Mouse (Mus musculus) neural tube, embryonic 13.5 days (tissue): ENCODE data around the gene Socs5. TPM values are rescaled to one million over a fixed set of nuclear protein-coding genes. Genes with fewer than 3 reads are reported as not detected.

ENCODE experiments used
- ATAC-seq: fragments of 200-750 bp; cut with Nextera tagmentation; 2 replicates; pipeline ENCODE4 v1.8.0; 2017; ENCODE audit warnings: low read depth, mild to moderate bottlenecking, moderate TSS enrichment, moderate library complexity
- H3K27ac ChIP-seq: fragments of 300-500 bp; sonication (generic); replicated peaks from 2 replicates; pipeline ENCODE4 v1.5.1; 2015; ENCODE audit warnings: moderate library complexity, mild to moderate bottlenecking, inconsistent platforms
- H3K27me3 ChIP-seq: fragments of 300-500 bp; sonication (generic); 2 replicates; pipeline ENCODE4 v1.6.1; 2015; ENCODE audit warnings: mild to moderate bottlenecking, inconsistent platforms
- H3K36me3 ChIP-seq: fragments of 300-500 bp; sonication (generic); 2 replicates; pipeline ENCODE4 v1.6.1; 2015; ENCODE audit warnings: mild to moderate bottlenecking, inconsistent platforms
- H3K4me1 ChIP-seq: fragments of 300-500 bp; sonication (generic); replicated peaks from 2 replicates; pipeline ENCODE4 v1.6.1; 2015; ENCODE audit warnings: inconsistent platforms
- H3K4me2 ChIP-seq: fragments of 300-500 bp; sonication (generic); 2 replicates; pipeline ENCODE4 v1.6.1; 2015; ENCODE audit warnings: inconsistent platforms, mild to moderate bottlenecking, moderate library complexity
- H3K4me3 ChIP-seq: fragments of 300-500 bp; sonication (generic); 2 replicates; pipeline ENCODE4 v1.5.1; 2015; ENCODE audit warnings: mild to moderate bottlenecking, inconsistent platforms
- H3K9ac ChIP-seq: fragments of 300-500 bp; sonication (generic); 2 replicates; pipeline ENCODE4 v1.6.1; 2015; ENCODE audit warnings: moderate library complexity, mild to moderate bottlenecking, inconsistent platforms
- H3K9me3 ChIP-seq: fragments of 300-500 bp; sonication (generic); 2 replicates; pipeline ENCODE4 v1.6.1; 2016; ENCODE audit warnings: inconsistent platforms
- WGBS: fragments of 180-500 bp; shearing (Covaris S2); methylation state at CpG from one replicate; pipeline ENCODE4 v1.1.7; 2015; 5-methylcytosine and 5-hydroxymethylcytosine counted together
- polyA plus RNA-seq: library from polyadenylated mRNA; unstranded; fragments of >200 nt; fragmentation: Nextera tagmentation; extraction: Ambion mirVana; gene quantifications from 2 replicates; pipeline ENCODE4 v1.2.1, GENCODE M21; 2015

The Socs5 gene
- polyA plus RNA-seq, 1 experiment from 2014 or later: 15.7 TPM

DNA sequence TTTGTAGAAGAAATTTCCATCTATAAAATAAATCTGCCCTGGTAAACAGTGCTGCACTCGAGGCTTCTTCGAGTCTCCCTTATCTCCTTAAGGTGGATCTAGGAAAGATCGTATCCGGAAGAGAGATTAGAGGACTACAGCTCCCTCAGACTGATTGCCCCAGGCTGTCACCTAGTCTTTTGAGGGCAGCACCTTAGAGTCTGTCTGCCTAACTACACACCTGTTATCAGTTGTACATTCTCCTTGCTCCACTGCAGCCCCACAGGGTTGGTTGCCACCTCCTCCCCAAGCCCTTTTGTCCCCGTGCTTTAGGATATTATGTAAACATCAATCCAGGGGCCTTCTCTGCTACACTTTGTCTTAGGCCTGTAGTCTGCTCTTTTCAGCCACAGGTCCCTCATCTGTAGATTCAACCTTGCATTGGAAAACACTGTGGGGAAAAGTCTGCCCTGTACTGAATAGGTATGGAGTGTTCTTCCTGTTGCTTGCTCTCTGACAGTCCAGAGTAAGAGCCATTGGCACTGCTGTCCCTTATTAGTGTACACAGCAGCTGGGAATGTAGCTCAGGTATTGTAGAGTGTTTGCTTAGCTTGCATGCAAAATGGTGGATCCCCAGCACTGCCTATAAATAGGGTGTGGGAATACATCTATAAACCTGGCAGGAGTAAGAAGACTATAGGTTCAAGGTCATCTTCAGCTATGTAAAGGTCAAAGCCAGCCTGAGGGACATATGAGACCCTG is 5.5 kb downstream of the Socs5 start:
- no peaks in the 10 kb centered on the region for H3K36me3 ChIP-seq
- H3K4me2 ChIP-seq: no peak overlapping the region
- peaks cover 40% of the 10 kb centered on the region for H3K4me1 ChIP-seq
- no peak for ATAC-seq
- H3K27ac ChIP-seq: no peak overlapping the region
- H3K9me3 ChIP-seq: no peaks in the 10 kb centered on the region
- no peak overlapping the region for H3K9ac ChIP-seq
- no peaks in the 10 kb centered on the region for H3K27me3 ChIP-seq
- WGBS: 81% methylated on average over 5 of the region's 5 CpGs
- no peak overlapping the region for H3K4me3 ChIP-seq

DNA sequence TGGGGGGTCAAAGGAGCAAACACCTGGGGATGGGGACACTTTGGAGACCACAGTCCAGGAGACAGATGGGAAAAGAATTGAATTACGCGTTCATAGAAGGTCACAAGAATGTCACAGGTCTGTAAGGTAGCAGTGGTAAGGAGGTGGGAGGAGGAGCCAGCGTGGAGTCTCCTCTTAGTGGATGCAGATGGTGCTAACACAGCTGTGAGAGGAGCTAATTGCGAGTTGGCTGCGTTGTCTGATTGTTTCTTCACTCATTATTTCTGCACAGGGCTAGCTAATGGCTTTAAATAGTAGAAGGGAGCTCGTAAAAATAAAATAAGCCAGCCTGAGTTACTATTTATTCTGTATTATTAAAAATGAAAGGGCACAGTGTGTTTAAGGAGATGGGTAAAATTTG is 8.1 kb downstream of the Socs5 start:
- WGBS: 41% methylated on average over 6 of the region's 6 CpGs
- no peaks in the 10 kb centered on the region for H3K36me3 ChIP-seq
- ATAC-seq: peak; percentile 73
- H3K4me1 ChIP-seq: peaks cover 17% of the 10 kb centered on the region
- no peaks in the 10 kb centered on the region for H3K27me3 ChIP-seq
- H3K27ac ChIP-seq: peak overlapping the region; percentile 68
- H3K9me3 ChIP-seq: no peaks in the 10 kb centered on the region
- no peak overlapping the region for H3K4me3 ChIP-seq
- no peak overlapping the region for H3K4me2 ChIP-seq
- no peak overlapping the region for H3K9ac ChIP-seq

DNA sequence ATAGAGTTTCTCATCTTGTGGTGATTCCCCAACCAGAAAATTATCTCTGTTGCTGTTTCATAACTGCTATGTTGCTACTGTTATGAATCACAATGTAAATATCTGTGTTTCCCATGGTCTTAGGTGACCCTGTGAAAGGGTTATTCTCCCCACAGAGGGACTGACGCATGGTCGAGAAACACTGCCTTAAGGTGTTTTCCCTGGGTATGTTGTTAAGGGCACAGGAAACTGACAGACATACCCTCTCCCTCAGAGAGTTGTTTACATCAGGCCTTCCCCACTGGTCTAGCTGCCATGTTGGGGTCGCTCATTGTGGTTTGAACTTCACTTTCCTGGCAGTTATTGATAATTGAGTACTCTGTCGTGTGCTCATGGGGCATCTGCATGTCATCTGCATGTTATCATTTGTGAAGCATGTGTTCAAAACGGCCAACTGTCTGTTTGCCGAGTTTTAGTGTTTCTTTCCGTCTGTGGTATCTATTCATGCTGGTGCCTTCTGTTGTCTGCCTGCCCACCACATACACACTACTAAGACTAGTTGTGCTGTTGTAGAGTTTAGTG is 11.6 kb downstream of the Socs5 start:
- WGBS: 84% methylated on average over 7 of the region's 7 CpGs
- Histone ChIP-seq H3K36me3 (peaks cover 7% of the 10 kb centered on the region; the same call in 1 of the 2 replicates), H3K9me3 (no peaks in the 10 kb centered on the region), H3K4me2 (no peak overlapping the region), H3K4me1 (peaks cover 18% of the 10 kb centered on the region), H3K27ac (no peak overlapping the region), H3K9ac (no peak overlapping the region), H3K4me3 (no peak overlapping the region), H3K27me3 (no peaks in the 10 kb centered on the region)
- no peak for ATAC-seq

DNA sequence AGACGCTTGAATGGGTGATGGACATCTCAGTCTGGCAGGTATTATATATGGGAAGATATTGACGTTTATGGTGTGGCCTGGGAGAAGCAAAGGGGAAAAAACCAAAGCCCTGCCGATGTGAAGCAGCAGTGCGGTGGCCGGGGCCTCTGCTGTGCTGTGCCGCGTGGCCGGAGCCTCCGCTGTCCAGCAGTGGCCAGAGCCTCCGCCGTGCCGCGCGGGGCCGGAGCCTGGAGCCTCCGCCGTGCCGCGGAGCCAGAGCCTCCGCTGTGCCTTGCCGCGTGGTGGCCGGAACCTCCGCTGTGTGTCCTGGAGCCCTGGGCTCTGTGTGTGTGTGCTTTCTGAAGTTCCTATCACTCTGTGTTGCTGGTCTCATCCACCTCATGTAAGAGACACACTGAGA is 17.9 kb downstream of the Socs5 start:
- no peak overlapping the region for H3K27ac ChIP-seq
- peak overlapping the region; percentile 16 for H3K4me3 ChIP-seq
- ATAC-seq: no peak
- 59% methylated on average over 19 of the region's 24 CpGs for WGBS
- H3K4me2 ChIP-seq: peak overlapping the region; percentile 48
- no peaks in the 10 kb centered on the region for H3K9me3 ChIP-seq
- H3K9ac ChIP-seq: peak overlapping the region; percentile 52; the same call in 1 of the 2 replicates
- peaks cover 11% of the 10 kb centered on the region; the same call in 1 of the 2 replicates for H3K4me1 ChIP-seq
- no peaks in the 10 kb centered on the region for H3K27me3 ChIP-seq
- H3K36me3 ChIP-seq: peaks cover 18% of the 10 kb centered on the region

DNA sequence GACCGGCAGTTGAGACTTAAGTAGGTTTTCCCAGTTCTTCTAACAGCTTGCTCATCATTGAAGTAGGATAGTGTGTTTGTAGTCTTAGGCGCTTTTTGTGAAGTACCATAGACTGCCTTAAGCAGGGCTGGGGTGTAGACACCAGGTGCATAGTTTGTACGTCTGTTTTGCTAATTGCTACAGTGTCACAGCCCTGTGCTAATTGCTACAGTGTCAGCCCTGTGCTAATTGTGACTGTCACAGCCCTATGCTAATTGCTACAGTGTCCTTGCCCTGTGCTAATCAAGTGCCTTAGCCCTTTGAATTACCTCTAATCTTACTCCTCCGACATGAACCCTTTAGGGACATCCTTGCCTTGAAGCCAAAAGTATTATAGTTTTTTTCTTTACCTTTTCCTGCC is 24.8 kb downstream of the Socs5 start:
- Histone ChIP-seq H3K4me1 (no peaks in the 10 kb centered on the region), H3K9me3 (no peaks in the 10 kb centered on the region), H3K4me3 (no peak overlapping the region), H3K36me3 (peaks cover 28% of the 10 kb centered on the region), H3K27me3 (no peaks in the 10 kb centered on the region), H3K9ac (no peak overlapping the region), H3K27ac (no peak overlapping the region), H3K4me2 (no peak overlapping the region)
- 63% methylated on average over 4 of the region's 4 CpGs for WGBS
- ATAC-seq: no peak

DNA sequence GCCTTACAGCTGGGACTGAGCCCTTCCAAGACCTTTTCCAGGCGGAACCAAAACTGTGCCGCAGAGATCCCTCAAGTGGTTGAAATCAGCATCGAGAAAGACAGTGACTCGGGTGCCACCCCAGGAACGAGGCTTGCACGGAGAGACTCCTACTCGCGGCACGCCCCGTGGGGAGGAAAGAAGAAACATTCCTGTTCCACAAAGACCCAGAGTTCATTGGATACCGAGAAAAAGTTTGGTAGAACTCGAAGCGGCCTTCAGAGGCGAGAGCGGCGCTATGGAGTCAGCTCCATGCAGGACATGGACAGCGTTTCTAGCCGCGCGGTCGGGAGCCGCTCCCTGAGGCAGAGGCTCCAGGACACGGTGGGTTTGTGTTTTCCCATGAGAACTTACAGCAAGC is 26.3 kb downstream of the Socs5 start:
- Histone ChIP-seq H3K27ac (no peak overlapping the region), H3K4me3 (no peak overlapping the region), H3K9me3 (no peaks in the 10 kb centered on the region), H3K27me3 (no peaks in the 10 kb centered on the region), H3K9ac (no peak overlapping the region), H3K4me2 (no peak overlapping the region), H3K36me3 (peaks cover 28% of the 10 kb centered on the region), H3K4me1 (no peaks in the 10 kb centered on the region)
- 79% methylated on average over 23 of the region's 23 CpGs for WGBS
- ATAC-seq: no peak

DNA sequence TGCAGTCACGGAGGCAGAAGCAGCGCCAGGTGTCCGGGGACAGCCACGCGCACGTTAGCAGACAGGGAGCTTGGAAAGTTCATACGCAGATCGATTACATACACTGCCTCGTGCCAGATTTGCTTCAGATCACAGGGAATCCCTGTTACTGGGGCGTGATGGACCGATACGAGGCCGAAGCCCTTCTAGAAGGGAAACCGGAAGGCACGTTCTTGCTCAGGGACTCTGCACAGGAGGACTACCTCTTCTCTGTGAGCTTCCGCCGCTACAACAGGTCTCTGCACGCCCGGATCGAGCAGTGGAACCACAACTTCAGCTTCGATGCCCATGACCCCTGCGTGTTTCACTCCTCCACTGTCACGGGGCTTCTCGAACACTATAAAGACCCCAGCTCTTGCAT is 27.2 kb downstream of the Socs5 start:
- no peak overlapping the region for H3K27ac ChIP-seq
- H3K27me3 ChIP-seq: no peaks in the 10 kb centered on the region
- no peak for ATAC-seq
- H3K4me1 ChIP-seq: no peaks in the 10 kb centered on the region
- no peak overlapping the region for H3K4me3 ChIP-seq
- no peaks in the 10 kb centered on the region for H3K9me3 ChIP-seq
- peaks cover 28% of the 10 kb centered on the region for H3K36me3 ChIP-seq
- 89% methylated on average over 24 of the region's 24 CpGs for WGBS
- no peak overlapping the region for H3K9ac ChIP-seq
- no peak overlapping the region for H3K4me2 ChIP-seq

DNA sequence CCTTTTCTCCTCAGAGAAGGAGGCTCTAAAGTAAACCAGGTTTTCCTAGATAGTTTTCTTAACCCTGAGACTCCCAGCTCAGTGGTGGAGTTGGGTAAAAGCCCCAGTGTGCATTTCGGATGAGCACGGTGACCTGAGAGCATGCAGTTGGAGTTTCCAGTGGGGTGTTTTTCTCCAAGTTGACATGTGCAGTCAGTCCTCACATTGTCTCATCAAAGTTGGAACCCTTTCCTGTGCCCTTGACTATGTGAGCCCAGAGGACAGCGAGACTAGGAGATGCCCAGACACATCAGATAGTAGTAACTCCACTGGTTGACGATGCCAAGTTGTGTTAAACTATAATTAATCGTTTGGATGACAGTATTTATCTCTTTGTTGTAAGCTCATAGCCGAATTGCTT is 28.3 kb downstream of the Socs5 start:
- WGBS: 96% methylated on average over 6 of the region's 6 CpGs
- ATAC-seq: no peak
- H3K9me3 ChIP-seq: no peaks in the 10 kb centered on the region
- H3K36me3 ChIP-seq: peaks cover 28% of the 10 kb centered on the region
- no peak overlapping the region for H3K27ac ChIP-seq
- H3K4me3 ChIP-seq: no peak overlapping the region
- no peak overlapping the region for H3K9ac ChIP-seq
- H3K27me3 ChIP-seq: no peaks in the 10 kb centered on the region
- no peak overlapping the region for H3K4me2 ChIP-seq
- no peaks in the 10 kb centered on the region for H3K4me1 ChIP-seq

DNA sequence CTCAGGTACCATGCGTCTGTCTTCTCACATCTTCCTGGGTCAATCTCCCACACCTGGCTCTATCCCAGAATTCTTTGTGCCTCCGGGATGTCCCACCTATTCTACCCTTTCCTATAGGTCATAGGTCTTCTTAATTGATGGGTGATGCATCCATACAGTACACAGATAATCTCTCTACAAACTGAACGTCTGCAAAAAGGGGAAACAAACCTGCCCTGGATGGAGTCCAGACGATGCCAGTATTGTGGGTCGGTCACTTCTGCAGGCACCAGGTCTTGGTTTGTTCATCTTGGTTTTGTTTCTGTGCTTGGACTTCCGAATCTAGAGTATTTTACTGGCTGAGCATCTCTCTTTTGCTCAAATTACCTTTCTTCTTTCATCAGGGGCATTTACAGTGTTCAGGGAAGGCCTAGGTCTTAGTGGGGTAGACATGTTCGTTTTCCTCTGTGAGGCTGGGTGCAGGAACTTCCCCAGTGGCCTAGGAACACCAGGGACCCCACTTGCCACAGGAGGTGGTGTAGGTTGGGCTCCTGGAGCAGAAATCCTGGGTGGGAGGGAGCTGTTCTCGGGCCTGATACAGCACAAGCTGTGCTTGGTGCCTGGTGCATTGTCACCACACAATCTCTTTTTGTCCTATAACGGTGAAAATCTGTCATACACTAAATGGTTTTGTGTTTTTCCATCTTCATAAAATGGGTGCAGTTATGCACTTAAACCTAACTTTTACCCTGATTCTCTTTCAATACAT is 33.9 kb downstream of the Socs5 start:
- Histone ChIP-seq H3K4me3 (no peak overlapping the region), H3K9ac (no peak overlapping the region), H3K9me3 (no peaks in the 10 kb centered on the region), H3K4me2 (no peak overlapping the region), H3K27ac (no peak overlapping the region), H3K36me3 (no peaks in the 10 kb centered on the region), H3K4me1 (no peaks in the 10 kb centered on the region), H3K27me3 (no peaks in the 10 kb centered on the region)
- WGBS: 91% methylated on average over 9 of the region's 9 CpGs
- no peak for ATAC-seq

DNA sequence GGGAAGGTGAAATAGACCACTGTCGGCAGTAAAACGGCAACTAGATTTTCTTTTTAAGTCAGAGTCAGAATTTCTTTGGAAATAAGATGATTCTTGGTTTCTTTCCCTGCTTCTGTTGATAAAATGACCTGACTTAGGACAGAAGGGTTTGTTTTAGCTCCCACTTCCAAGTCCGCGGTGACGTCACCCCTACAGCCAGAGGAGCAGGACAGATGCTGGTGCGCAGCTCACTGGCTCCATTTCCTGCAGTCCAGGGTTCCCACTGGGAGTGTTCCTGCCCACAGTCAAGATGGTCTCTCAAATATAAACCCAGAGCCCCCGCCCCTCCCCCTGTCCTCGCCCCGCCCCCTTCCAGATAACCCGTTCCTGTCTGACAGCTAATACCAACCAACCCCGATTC is 34.8 kb downstream of the Socs5 start:
- Histone ChIP-seq H3K9me3 (no peaks in the 10 kb centered on the region), H3K4me2 (0 out of 2 replicates have a peak overlapping the region, but pooled peaks have one; percentile 7), H3K9ac (no peak overlapping the region), H3K36me3 (no peaks in the 10 kb centered on the region), H3K4me1 (no peaks in the 10 kb centered on the region), H3K4me3 (no peak overlapping the region), H3K27me3 (no peaks in the 10 kb centered on the region), H3K27ac (no peak overlapping the region)
- 56% methylated on average over 11 of the region's 11 CpGs for WGBS
- ATAC-seq: no peak

DNA sequence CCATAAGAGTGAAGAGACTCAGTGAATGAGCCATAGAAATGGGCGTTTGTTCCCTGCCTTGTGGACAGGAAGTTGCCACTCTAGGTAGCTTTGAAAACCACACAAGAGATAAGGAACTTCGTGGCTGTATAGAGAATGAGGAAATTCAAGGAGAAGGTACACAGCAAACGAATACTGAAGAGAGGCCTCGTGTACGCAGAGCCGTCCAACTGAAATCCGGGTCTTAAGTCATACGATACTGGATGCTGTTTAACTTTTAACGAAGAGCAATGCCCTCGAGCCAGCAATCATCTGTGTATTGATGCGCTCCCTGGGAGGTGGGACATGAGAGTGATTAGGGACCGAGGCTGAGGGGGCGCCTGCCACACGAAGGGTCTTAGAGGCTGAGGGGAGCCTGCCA is 35.7 kb downstream of the Socs5 start:
- Histone ChIP-seq H3K27ac (no peak overlapping the region), H3K4me1 (no peaks in the 10 kb centered on the region), H3K4me2 (no peak overlapping the region), H3K9ac (no peak overlapping the region), H3K9me3 (no peaks in the 10 kb centered on the region), H3K4me3 (no peak overlapping the region), H3K36me3 (no peaks in the 10 kb centered on the region), H3K27me3 (no peaks in the 10 kb centered on the region)
- WGBS: 67% methylated on average over 14 of the region's 14 CpGs
- ATAC-seq: no peak

DNA sequence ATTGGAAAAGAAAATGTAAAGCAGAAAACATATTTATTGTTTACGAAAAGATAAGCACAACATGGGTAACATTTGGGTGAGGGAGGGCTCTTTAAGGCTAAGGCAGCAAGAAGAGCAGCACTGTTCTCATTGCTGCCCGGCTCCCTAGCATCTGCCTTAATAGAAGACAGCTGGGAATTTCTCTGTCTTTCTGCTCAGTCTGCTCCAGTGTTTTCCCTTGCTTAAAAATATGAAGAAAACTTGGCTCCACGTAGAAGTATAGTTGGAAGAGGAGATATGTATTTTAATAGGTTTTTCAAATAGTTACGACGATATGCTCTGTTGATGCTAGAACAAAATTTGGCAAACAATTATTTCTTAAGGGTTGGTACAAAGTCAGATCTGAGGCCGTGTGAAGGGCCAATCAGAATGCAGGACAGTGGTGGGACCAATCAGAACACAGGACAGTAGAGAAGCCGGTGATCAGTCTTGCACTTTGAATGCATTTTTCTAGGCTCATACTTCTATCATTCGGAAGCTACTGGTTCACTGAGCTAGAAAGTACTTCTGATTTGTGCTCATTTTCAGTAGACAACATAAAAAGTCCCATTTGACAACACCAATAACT is 39.0 kb downstream of the Socs5 start:
- H3K4me2 ChIP-seq: no peak overlapping the region
- H3K4me3 ChIP-seq: no peak overlapping the region
- 84% methylated on average over 8 of the region's 8 CpGs for WGBS
- H3K4me1 ChIP-seq: no peaks in the 10 kb centered on the region
- H3K9ac ChIP-seq: no peak overlapping the region
- H3K36me3 ChIP-seq: no peaks in the 10 kb centered on the region
- no peaks in the 10 kb centered on the region for H3K27me3 ChIP-seq
- H3K27ac ChIP-seq: no peak overlapping the region
- H3K9me3 ChIP-seq: no peaks in the 10 kb centered on the region
- ATAC-seq: no peak
